Mouse (Mus musculus) lung, adult 2 months (tissue): ENCODE data around the gene Sufu. TPM values are rescaled to one million over a fixed set of nuclear protein-coding genes. Genes with fewer than 3 reads are reported as not detected.

Experiments
- DNase-seq: peaks from one replicate; pipeline ENCODE4 v3.0.0; 2022
- H3K4me1 ChIP-seq: fragments of 200-500 bp; 2 replicates; pipeline ENCODE4 v1.6.1; 2011; ENCODE audit warnings: low read length; ENCODE audit not compliant: control insufficient read depth, insufficient read depth
- H3K4me3 ChIP-seq: fragments of 200-500 bp; replicated peaks from 2 replicates; pipeline ENCODE3; 2011; ENCODE audit warnings: low read depth, mild to moderate bottlenecking, control low read depth, low read length; ENCODE audit errors: extremely low read depth
- CTCF ChIP-seq: fragments of 200-500 bp; IDR thresholded peaks from 2 replicates; pipeline ENCODE4 v1.5.1; 2011; ENCODE audit warnings: mild to moderate bottlenecking, low read length, control low read depth; ENCODE audit not compliant: insufficient read depth
- POLR2A ChIP-seq: fragments of 200-500 bp; IDR thresholded peaks from 2 replicates; pipeline ENCODE4 v1.6.1; 2011; ENCODE audit warnings: low read depth, mild to moderate bottlenecking, control low read depth, low read length, borderline replicate concordance; ENCODE audit errors: extremely low read depth
- WGBS: fragments of 180-500 bp; shearing (Covaris S2); methylation state at CpG from one replicate; pipeline ENCODE4 v1.1.7; 2018; 5-methylcytosine and 5-hydroxymethylcytosine counted together
- polyA plus RNA-seq: library from polyadenylated mRNA; depleted of rRNA; stranded (reverse); fragments of >200 nt; gene quantifications from 2 replicates; pipeline ENCODE4 v1.2.3, GENCODE M21; 2012

The Sufu gene
- polyA plus RNA-seq, 1 experiment = 17.5 TPM

GRCm38 (mm10) chr19:46499836-46500580, 103.3 kb downstream of the Sufu start:
- Histone ChIP-seq H3K4me3 (peak overlapping the region; percentile 78), H3K4me1 (peaks cover 3% of the 10 kb centered on the region)
- peak; percentile 65; the same call in 1 of the 2 replicates for TF ChIP-seq POLR2A
- TF ChIP-seq CTCF = no peak
- peak; percentile 93 for DNase-seq
- under 1% methylated on average over 50 of the region's 52 CpGs for WGBS

- H3K4me1 ChIP-seq = peaks cover 9% of the 10 kb centered on the region
- peak overlapping the region; percentile 78 for H3K4me3 ChIP-seq
- DNase-seq = peak; percentile 64
- WGBS = under 1% methylated on average over 43 of the region's 50 CpGs
- peak; percentile 14; the same call in 1 of the 2 replicates for TF ChIP-seq POLR2A
- no peak for TF ChIP-seq CTCF
These were observed 104.1 kb downstream of the Sufu start for GRCm38 (mm10) chr19:46500581-46501341.

GRCm38 (mm10) chr19:46501401-46502068, 104.8 kb downstream of the Sufu start, which contains the start of gene Trim8:
Gene Trim8, plus strand, starts transcription at chr19:46501702.
- Histone ChIP-seq H3K4me3 (peak within 1 kb of the TSS; percentile 78), H3K4me1 (peaks cover 14% of the 10 kb centered on the region)
- WGBS = under 1% methylated on average over 64 of the region's 64 CpGs
- DNase-seq = peak; percentile 88
- TF ChIP-seq POLR2A (peak; percentile 55; the same call in 1 of the 2 replicates), CTCF (no peak)

- TF ChIP-seq CTCF = no peak
- no peak for TF ChIP-seq POLR2A
- 0% methylated on average over 46 of the region's 46 CpGs for WGBS
- H3K4me1 ChIP-seq = peaks cover 18% of the 10 kb centered on the region
- DNase-seq = peak; percentile 82
- peak overlapping the region; percentile 76 for H3K4me3 ChIP-seq
These were observed 105.4 kb downstream of the Sufu start for GRCm38 (mm10) chr19:46502069-46502455.

- peak; percentile 81 for DNase-seq
These were observed 105.9 kb downstream of the Sufu start for GRCm38 (mm10) chr19:46502471-46503166.

GRCm38 (mm10) chr19:46503351-46504084, 106.8 kb downstream of the Sufu start:
- H3K4me1 ChIP-seq = peaks cover 33% of the 10 kb centered on the region
- under 1% methylated on average over 21 of the region's 21 CpGs for WGBS
- DNase-seq = peak; percentile 85
- TF ChIP-seq CTCF (no peak), POLR2A (peak; percentile 52; the same call in 1 of the 2 replicates)
- H3K4me3 ChIP-seq = peak overlapping the region; percentile 76

More at GRCm38 (mm10) chr19:46502471-46503166, 105.9 kb downstream of the Sufu start:
- H3K4me1 ChIP-seq = peaks cover 24% of the 10 kb centered on the region
- no peak for TF ChIP-seq CTCF
- peak; percentile 66; the same call in 1 of the 2 replicates for TF ChIP-seq POLR2A
- H3K4me3 ChIP-seq = peak overlapping the region; percentile 76
- under 1% methylated on average over 53 of the region's 53 CpGs for WGBS

- no peak for TF ChIP-seq POLR2A
- 0 out of 2 replicates have a peak, but pooled peaks have one; percentile 19 for TF ChIP-seq CTCF
- Histone ChIP-seq H3K4me1 (peaks cover 39% of the 10 kb centered on the region), H3K4me3 (peak overlapping the region; percentile 76)
- 1% methylated on average over 4 of the region's 4 CpGs for WGBS
- DNase-seq = no peak
These were observed 107.4 kb downstream of the Sufu start for GRCm38 (mm10) chr19:46504085-46504552.

- no peak; the same call in 1 of the 2 replicates for TF ChIP-seq POLR2A
- no peak for TF ChIP-seq CTCF
- Histone ChIP-seq H3K4me3 (peak overlapping the region; percentile 76), H3K4me1 (peaks cover 45% of the 10 kb centered on the region)
- DNase-seq = peak; percentile 44
- 21% methylated on average over 9 of the region's 9 CpGs for WGBS
These were observed 108.2 kb downstream of the Sufu start for GRCm38 (mm10) chr19:46504822-46505417.
